Mouse (Mus musculus) liver, adult 2 months (tissue): Measurements from ENCODE around the gene Ankrd35.

Source experiments
- CTCF ChIP-seq: fragments of 200-500 bp; IDR thresholded peaks from 2 replicates; pipeline ENCODE4 v1.5.1; 2011; ENCODE audit warnings: low read depth, low read length, control low read depth
- POLR2A ChIP-seq: fragments of 200-500 bp; IDR thresholded peaks from 2 replicates; pipeline ENCODE4 v1.6.1; 2011; ENCODE audit warnings: low read length, control low read depth; ENCODE audit not compliant: insufficient read depth; ENCODE audit errors: extremely low read depth

DNA sequence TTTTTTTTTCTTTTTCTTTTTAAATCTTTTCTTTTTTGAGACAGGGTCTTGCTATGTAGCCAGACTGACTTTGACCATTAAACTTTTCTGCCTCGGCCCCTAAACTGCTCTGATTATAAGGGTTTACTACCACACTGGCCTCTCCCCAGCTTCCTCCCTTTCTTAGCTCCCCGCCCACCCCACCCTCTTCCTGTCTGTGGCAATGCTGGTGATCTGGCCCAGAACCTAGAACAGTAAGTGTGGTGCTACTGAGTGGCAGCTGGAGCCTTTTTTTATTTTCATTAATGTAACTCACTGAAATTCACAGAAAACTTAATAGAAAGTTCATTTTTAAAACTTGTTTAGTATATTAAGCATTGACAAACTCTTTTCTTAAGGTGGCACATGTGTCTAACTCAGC, 45.9 kb downstream of the Ankrd35 start:
- TF ChIP-seq POLR2A (no peak), CTCF (no peak)
